Mouse (Mus musculus) heart, embryonic 12.5 days (tissue): Measurements from ENCODE around the gene Prickle4. TPM values are rescaled to one million over a fixed set of nuclear protein-coding genes. Genes with fewer than 3 reads are reported as not detected.

Source experiments
- ATAC-seq: fragments of 200-750 bp; cut with Nextera tagmentation; 2 replicates; pipeline ENCODE4 v1.8.0; 2017; ENCODE audit warnings: moderate TSS enrichment, moderate library complexity; ENCODE audit not compliant: insufficient number of reproducible peaks, low FRiP score
- H3K27ac ChIP-seq: fragments of 300-500 bp; sonication (generic); 2 replicates; pipeline ENCODE4 v1.5.1; 2016; ENCODE audit warnings: mild to moderate bottlenecking, moderate library complexity; ENCODE audit not compliant: poor library complexity, severe bottlenecking
- H3K27me3 ChIP-seq: fragments of 300-500 bp; sonication (generic); replicated peaks from 2 replicates; pipeline ENCODE4 v1.6.1; 2016; ENCODE audit warnings: mild to moderate bottlenecking, moderate library complexity
- H3K36me3 ChIP-seq: fragments of 300-500 bp; sonication (generic); 2 replicates; pipeline ENCODE4 v1.6.1; 2016; ENCODE audit warnings: mild to moderate bottlenecking, moderate library complexity
- H3K4me1 ChIP-seq: fragments of 300-500 bp; sonication (generic); replicated peaks from 2 replicates; pipeline ENCODE4 v1.6.1; 2016; ENCODE audit warnings: mild to moderate bottlenecking
- H3K4me2 ChIP-seq: fragments of 300-500 bp; sonication (generic); 2 replicates; pipeline ENCODE4 v1.6.1; 2016; ENCODE audit warnings: mild to moderate bottlenecking, moderate library complexity
- H3K4me3 ChIP-seq: fragments of 300-500 bp; sonication (generic); 2 replicates; pipeline ENCODE4 v1.5.1; 2016; ENCODE audit warnings: mild to moderate bottlenecking
- H3K9ac ChIP-seq: fragments of 300-500 bp; sonication (generic); 2 replicates; pipeline ENCODE4 v1.6.1; 2016; ENCODE audit warnings: mild to moderate bottlenecking, moderate library complexity
- H3K9me3 ChIP-seq: fragments of 300-500 bp; sonication (generic); replicated peaks from 2 replicates; pipeline ENCODE4 v1.6.1; 2016; ENCODE audit warnings: mild to moderate bottlenecking, moderate library complexity
- WGBS: fragments of 180-500 bp; shearing (Covaris S2); methylation state at CpG from one replicate; pipeline ENCODE4 v1.1.7; 2016; 5-methylcytosine and 5-hydroxymethylcytosine counted together
- polyA plus RNA-seq: library from polyadenylated mRNA; unstranded; fragments of >200 nt; fragmentation: Nextera tagmentation; extraction: Ambion mirVana; gene quantifications from 2 replicates; pipeline ENCODE4 v1.2.1, GENCODE M21; 2016

The Prickle4 gene
- polyA plus RNA-seq, 1 experiment from 2014 or later = 0.56 TPM

GRCm38 (mm10) chr17:47730633-47731575 lies 36.4 kb upstream of the Prickle4 start:
- Histone ChIP-seq H3K36me3 (no peaks in the 10 kb centered on the region), H3K4me2 (no peak overlapping the region), H3K9me3 (no peaks in the 10 kb centered on the region), H3K4me3 (no peak overlapping the region), H3K27ac (no peak overlapping the region), H3K9ac (no peak overlapping the region), H3K27me3 (peaks cover 8% of the 10 kb centered on the region; the same call in 1 of the 2 replicates), H3K4me1 (no peaks in the 10 kb centered on the region)
- no peak for ATAC-seq
- WGBS = 52% methylated on average over 24 of the region's 24 CpGs

GRCm38 (mm10) chr17:47726566-47726965 lies 32.0 kb upstream of the Prickle4 start, which contains the start of gene Pgc:
Gene Pgc (plus strand): TSS chr17:47726842.
- no peak for ATAC-seq
- Histone ChIP-seq H3K9me3 (no peaks in the 10 kb centered on the region), H3K4me3 (no peak within 1 kb of the TSS), H3K4me2 (no peak within 1 kb of the TSS), H3K9ac (no peak within 1 kb of the TSS), H3K36me3 (no peaks in the 10 kb centered on the region), H3K4me1 (0 out of 2 replicates have a peak, but pooled peaks cover 5% of the 10 kb centered on the region), H3K27me3 (peaks cover 15% of the 10 kb centered on the region; the same call in 1 of the 2 replicates), H3K27ac (no peak within 1 kb of the TSS)
- WGBS = 68% methylated on average over 11 of the region's 11 CpGs

GRCm38 (mm10) chr17:47721183-47721582 lies 26.6 kb upstream of the Prickle4 start:
- Histone ChIP-seq H3K27me3 (peaks cover 10% of the 10 kb centered on the region; the same call in 1 of the 2 replicates), H3K4me1 (peaks cover 11% of the 10 kb centered on the region; the same call in 1 of the 2 replicates), H3K4me2 (no peak overlapping the region), H3K27ac (no peak overlapping the region), H3K36me3 (no peaks in the 10 kb centered on the region), H3K4me3 (no peak overlapping the region), H3K9me3 (no peaks in the 10 kb centered on the region), H3K9ac (no peak overlapping the region)
- 45% methylated on average over 4 of the region's 4 CpGs for WGBS
- no peak for ATAC-seq

GRCm38 (mm10) chr17:47715037-47715436 lies 20.5 kb upstream of the Prickle4 start:
- H3K4me1 ChIP-seq = peaks cover 21% of the 10 kb centered on the region
- ATAC-seq = no peak
- no peaks in the 10 kb centered on the region for H3K27me3 ChIP-seq
- no peak overlapping the region for H3K4me3 ChIP-seq
- no peak overlapping the region for H3K27ac ChIP-seq
- 59% methylated on average over 3 of the region's 3 CpGs for WGBS
- H3K9me3 ChIP-seq = no peaks in the 10 kb centered on the region
- H3K9ac ChIP-seq = no peak overlapping the region
- H3K4me2 ChIP-seq = no peak overlapping the region
- H3K36me3 ChIP-seq = no peaks in the 10 kb centered on the region

GRCm38 (mm10) chr17:47712889-47713571 lies 18.5 kb upstream of the Prickle4 start:
- H3K9ac ChIP-seq = no peak overlapping the region
- no peak for ATAC-seq
- no peak overlapping the region for H3K27ac ChIP-seq
- H3K9me3 ChIP-seq = no peaks in the 10 kb centered on the region
- H3K4me2 ChIP-seq = peak overlapping the region; percentile 41
- WGBS = 57% methylated on average over 20 of the region's 22 CpGs
- H3K36me3 ChIP-seq = no peaks in the 10 kb centered on the region
- H3K27me3 ChIP-seq = no peaks in the 10 kb centered on the region
- no peak overlapping the region for H3K4me3 ChIP-seq
- peaks cover 21% of the 10 kb centered on the region for H3K4me1 ChIP-seq

- Histone ChIP-seq H3K4me3 (no peak overlapping the region), H3K36me3 (no peaks in the 10 kb centered on the region), H3K9ac (no peak overlapping the region), H3K4me1 (peaks cover 21% of the 10 kb centered on the region), H3K4me2 (no peak overlapping the region), H3K9me3 (no peaks in the 10 kb centered on the region), H3K27ac (no peak overlapping the region), H3K27me3 (no peaks in the 10 kb centered on the region)
- 16% methylated on average over 6 of the region's 6 CpGs for WGBS
- no peak for ATAC-seq
These were observed 17.3 kb upstream of the Prickle4 start for GRCm38 (mm10) chr17:47711883-47712282.

GRCm38 (mm10) chr17:47710036-47710435 lies 15.5 kb upstream of the Prickle4 start:
- Histone ChIP-seq H3K4me3 (no peak overlapping the region), H3K9me3 (no peaks in the 10 kb centered on the region), H3K36me3 (no peaks in the 10 kb centered on the region), H3K9ac (no peak overlapping the region), H3K4me1 (peaks cover 13% of the 10 kb centered on the region), H3K27ac (no peak overlapping the region), H3K27me3 (peaks cover 2% of the 10 kb centered on the region; the same call in 1 of the 2 replicates), H3K4me2 (no peak overlapping the region)
- WGBS = 53% methylated on average over 3 of the region's 3 CpGs
- no peak for ATAC-seq

GRCm38 (mm10) chr17:47708972-47709371 lies 14.4 kb upstream of the Prickle4 start:
- Histone ChIP-seq H3K9ac (no peak overlapping the region), H3K27ac (no peak overlapping the region), H3K4me1 (peaks cover 13% of the 10 kb centered on the region), H3K4me3 (no peak overlapping the region), H3K9me3 (no peaks in the 10 kb centered on the region), H3K27me3 (peaks cover 11% of the 10 kb centered on the region; the same call in 1 of the 2 replicates), H3K36me3 (no peaks in the 10 kb centered on the region), H3K4me2 (no peak overlapping the region)
- WGBS = 74% methylated on average over 4 of the region's 4 CpGs
- ATAC-seq = no peak

GRCm38 (mm10) chr17:47707961-47708360 lies 13.4 kb upstream of the Prickle4 start:
- Histone ChIP-seq H3K36me3 (peaks cover 9% of the 10 kb centered on the region), H3K27me3 (peaks cover 20% of the 10 kb centered on the region), H3K4me2 (no peak overlapping the region), H3K9me3 (no peaks in the 10 kb centered on the region), H3K4me3 (no peak overlapping the region), H3K4me1 (peaks cover 21% of the 10 kb centered on the region), H3K9ac (no peak overlapping the region), H3K27ac (no peak overlapping the region)
- WGBS = 73% methylated on average over 3 of the region's 3 CpGs
- ATAC-seq = no peak

- no peaks in the 10 kb centered on the region for H3K9me3 ChIP-seq
- 38% methylated on average over 1 of the region's 1 CpGs for WGBS
- H3K4me3 ChIP-seq = no peak overlapping the region
- H3K27me3 ChIP-seq = peaks cover 38% of the 10 kb centered on the region
- ATAC-seq = 0 out of 2 replicates have a peak, but pooled peaks have one; percentile 12
- no peak overlapping the region for H3K9ac ChIP-seq
- no peak overlapping the region for H3K4me2 ChIP-seq
- H3K27ac ChIP-seq = 0 out of 2 replicates have a peak overlapping the region, but pooled peaks have one; percentile 8
- H3K36me3 ChIP-seq = peaks cover 19% of the 10 kb centered on the region
- peaks cover 19% of the 10 kb centered on the region for H3K4me1 ChIP-seq
These were observed 11.7 kb upstream of the Prickle4 start for GRCm38 (mm10) chr17:47706196-47706595.

GRCm38 (mm10) chr17:47704692-47705091 lies 10.2 kb upstream of the Prickle4 start:
- ATAC-seq = no peak
- 91% methylated on average over 4 of the region's 4 CpGs for WGBS
- Histone ChIP-seq H3K9me3 (no peaks in the 10 kb centered on the region), H3K9ac (no peak overlapping the region), H3K4me2 (no peak overlapping the region), H3K36me3 (peaks cover 26% of the 10 kb centered on the region), H3K4me1 (peaks cover 19% of the 10 kb centered on the region), H3K4me3 (no peak overlapping the region), H3K27ac (no peak overlapping the region), H3K27me3 (peaks cover 48% of the 10 kb centered on the region)
